Mouse (Mus musculus) ES-Bruce4 (cell line): ENCODE measurements around the gene Bpi. TPM values are rescaled to one million over a fixed set of nuclear protein-coding genes. Genes with fewer than 3 reads are reported as not detected.

ENCODE experiments used
- H3K27ac ChIP-seq: 2 replicates; pipeline ENCODE4 v1.5.1; 2012; ENCODE audit warnings: low read length, inconsistent platforms; ENCODE audit not compliant: insufficient read depth
- H3K27me3 ChIP-seq: 2 replicates; pipeline ENCODE4 v1.6.1; 2012; ENCODE audit warnings: mild to moderate bottlenecking, low read length, inconsistent platforms; ENCODE audit not compliant: control insufficient read depth, poor library complexity, insufficient read depth, severe bottlenecking
- H3K36me3 ChIP-seq: 2 replicates; pipeline ENCODE4 v1.6.1; 2012; ENCODE audit warnings: inconsistent platforms, mild to moderate bottlenecking, low read length, moderate library complexity; ENCODE audit not compliant: control insufficient read depth, poor library complexity, insufficient read depth, severe bottlenecking
- H3K4me1 ChIP-seq: one replicate; pipeline ENCODE4 v1.8.1; 2011; ENCODE audit warnings: low read length; ENCODE audit not compliant: control insufficient read depth, insufficient read depth
- H3K4me3 ChIP-seq: 2 replicates; pipeline ENCODE4 v1.5.1; 2011; ENCODE audit warnings: low read depth, mild to moderate bottlenecking, low read length
- H3K9ac ChIP-seq: 2 replicates; pipeline ENCODE4 v1.6.1; 2012; ENCODE audit warnings: low read depth, mild to moderate bottlenecking, inconsistent platforms; ENCODE audit not compliant: poor library complexity, severe bottlenecking
- H3K9me3 ChIP-seq: replicated peaks from 2 replicates; pipeline ENCODE4 v1.6.1; 2012; ENCODE audit warnings: mild to moderate bottlenecking, low read length, inconsistent platforms; ENCODE audit not compliant: control insufficient read depth, poor library complexity, insufficient read depth, severe bottlenecking
- CTCF ChIP-seq: IDR thresholded peaks from one replicate; pipeline ENCODE4 v1.8.1; 2011; ENCODE audit warnings: low read depth, low read length
- EP300 ChIP-seq: IDR thresholded peaks from 2 replicates; pipeline ENCODE4 v1.6.1; 2011; ENCODE audit warnings: low read depth, low read length; ENCODE audit not compliant: insufficient read depth
- POLR2A ChIP-seq: IDR thresholded peaks from one replicate; pipeline ENCODE4 v1.8.1; 2011; ENCODE audit warnings: low read length; ENCODE audit not compliant: insufficient read depth
- polyA plus RNA-seq: library from polyadenylated mRNA; stranded (reverse); fragments of >200 nt; gene quantifications from 2 replicates; pipeline ENCODE4 v1.2.4, GENCODE M21; 2011; ENCODE audit warnings: low read depth; ENCODE audit not compliant: missing spikeins, insufficient read depth, insufficient read length

Gene Bpi
- polyA plus RNA-seq, 1 experiment = not detected

- no peak for TF ChIP-seq CTCF
- no peak for TF ChIP-seq EP300
- TF ChIP-seq POLR2A = no peak
- Histone ChIP-seq H3K27ac (no peak overlapping the region), H3K4me3 (no peak overlapping the region), H3K27me3 (no peaks in the 10 kb centered on the region), H3K9me3 (no peaks in the 10 kb centered on the region), H3K36me3 (no peaks in the 10 kb centered on the region), H3K9ac (no peak overlapping the region), H3K4me1 (no peaks in the 10 kb centered on the region)
Observed at GRCm38 (mm10) chr2:158245072-158245817, 12.6 kb upstream of the Bpi start.

GRCm38 (mm10) chr2:158247852-158248251, 10.0 kb upstream of the Bpi start:
- H3K9ac ChIP-seq = no peak overlapping the region
- no peaks in the 10 kb centered on the region for H3K9me3 ChIP-seq
- TF ChIP-seq CTCF = no peak
- TF ChIP-seq POLR2A = no peak
- TF ChIP-seq EP300 = no peak
- no peaks in the 10 kb centered on the region for H3K4me1 ChIP-seq
- no peaks in the 10 kb centered on the region for H3K27me3 ChIP-seq
- H3K27ac ChIP-seq = no peak overlapping the region
- H3K4me3 ChIP-seq = no peak overlapping the region
- H3K36me3 ChIP-seq = no peaks in the 10 kb centered on the region

GRCm38 (mm10) chr2:158248318-158248717, 9.6 kb upstream of the Bpi start:
- Histone ChIP-seq H3K4me3 (no peak overlapping the region), H3K9ac (no peak overlapping the region), H3K27me3 (no peaks in the 10 kb centered on the region), H3K27ac (no peak overlapping the region), H3K4me1 (no peaks in the 10 kb centered on the region), H3K36me3 (no peaks in the 10 kb centered on the region), H3K9me3 (no peaks in the 10 kb centered on the region)
- TF ChIP-seq EP300 (no peak), POLR2A (no peak), CTCF (no peak)

- TF ChIP-seq POLR2A (no peak), EP300 (no peak), CTCF (no peak)
- H3K4me1 ChIP-seq = no peaks in the 10 kb centered on the region
- H3K9me3 ChIP-seq = no peaks in the 10 kb centered on the region
- H3K9ac ChIP-seq = no peak overlapping the region
- H3K27me3 ChIP-seq = no peaks in the 10 kb centered on the region
- H3K36me3 ChIP-seq = no peaks in the 10 kb centered on the region
- no peak overlapping the region for H3K27ac ChIP-seq
- no peak overlapping the region for H3K4me3 ChIP-seq
Observed at GRCm38 (mm10) chr2:158250558-158250957, 7.3 kb upstream of the Bpi start.

- H3K36me3 ChIP-seq = no peaks in the 10 kb centered on the region
- H3K27ac ChIP-seq = no peak overlapping the region
- no peaks in the 10 kb centered on the region for H3K27me3 ChIP-seq
- no peaks in the 10 kb centered on the region for H3K9me3 ChIP-seq
- H3K4me3 ChIP-seq = no peak overlapping the region
- TF ChIP-seq EP300 = no peak
- no peak for TF ChIP-seq CTCF
- TF ChIP-seq POLR2A = no peak
- no peaks in the 10 kb centered on the region for H3K4me1 ChIP-seq
- H3K9ac ChIP-seq = no peak overlapping the region
Observed at GRCm38 (mm10) chr2:158253806-158254205, 4.1 kb upstream of the Bpi start.

- TF ChIP-seq EP300 (no peak), POLR2A (no peak), CTCF (no peak)
- Histone ChIP-seq H3K9ac (no peak overlapping the region), H3K9me3 (no peaks in the 10 kb centered on the region), H3K27me3 (no peaks in the 10 kb centered on the region), H3K27ac (no peak overlapping the region), H3K4me1 (no peaks in the 10 kb centered on the region), H3K36me3 (no peaks in the 10 kb centered on the region), H3K4me3 (no peak overlapping the region)
Observed at GRCm38 (mm10) chr2:158256894-158257293, 1.0 kb upstream of the Bpi start.
